Mouse (Mus musculus): ENCODE data around the gene Trpc5.

Gene Trpc5

DNA sequence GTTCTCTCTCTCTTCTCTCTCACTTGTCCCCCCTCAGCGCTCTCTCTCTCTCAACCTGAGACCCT is at the start of gene Trpc5:
TSS of gene Trpc5 (minus strand) at position 39 of the 65 bp plus-strand sequence.
- DNase-seq (ENCODE audit: extremely low read depth, insufficient read length, low spot score) = no peak

DNA sequence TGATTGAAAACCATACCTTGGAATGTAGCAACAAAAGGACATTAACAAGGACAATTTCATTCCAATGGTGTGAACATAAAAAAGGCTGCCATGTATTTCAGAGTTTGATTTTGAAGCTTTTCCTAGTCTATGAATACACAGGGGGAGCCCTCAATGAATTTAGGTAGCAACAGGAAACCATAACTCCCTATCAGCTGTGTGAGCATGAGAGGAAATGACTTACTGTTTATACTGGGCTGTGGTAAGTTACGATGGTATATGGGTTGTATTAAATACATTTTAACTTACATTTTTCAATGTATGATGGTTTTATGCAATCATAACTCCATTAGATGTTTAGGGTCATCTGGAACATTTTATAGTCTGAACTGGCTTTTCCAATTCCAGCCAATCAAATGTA is 28.4 kb upstream of the Trpc5 start:
- DNase-seq (ENCODE audit: extremely low read depth, insufficient read length, low spot score) = no peak

DNA sequence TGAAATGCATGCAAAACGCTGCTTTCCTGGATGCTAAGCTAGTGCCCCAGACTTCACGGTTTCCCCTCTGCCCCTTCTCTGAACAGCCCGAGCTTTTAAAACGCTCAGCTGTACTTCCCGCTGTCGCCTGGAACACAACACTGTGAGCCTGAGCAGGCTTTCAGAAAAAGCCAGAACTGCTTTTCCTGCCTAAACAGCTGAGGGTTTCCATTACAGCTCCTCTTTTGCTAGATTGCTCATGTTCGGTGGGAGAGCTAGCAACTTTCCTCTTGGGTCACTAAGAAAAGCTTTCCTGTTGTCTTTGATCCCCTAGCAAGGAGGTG is 1.8 kb upstream of the Trpc5 start:
- DNase-seq (ENCODE audit: extremely low read depth, insufficient read length, low spot score) = no peak

DNA sequence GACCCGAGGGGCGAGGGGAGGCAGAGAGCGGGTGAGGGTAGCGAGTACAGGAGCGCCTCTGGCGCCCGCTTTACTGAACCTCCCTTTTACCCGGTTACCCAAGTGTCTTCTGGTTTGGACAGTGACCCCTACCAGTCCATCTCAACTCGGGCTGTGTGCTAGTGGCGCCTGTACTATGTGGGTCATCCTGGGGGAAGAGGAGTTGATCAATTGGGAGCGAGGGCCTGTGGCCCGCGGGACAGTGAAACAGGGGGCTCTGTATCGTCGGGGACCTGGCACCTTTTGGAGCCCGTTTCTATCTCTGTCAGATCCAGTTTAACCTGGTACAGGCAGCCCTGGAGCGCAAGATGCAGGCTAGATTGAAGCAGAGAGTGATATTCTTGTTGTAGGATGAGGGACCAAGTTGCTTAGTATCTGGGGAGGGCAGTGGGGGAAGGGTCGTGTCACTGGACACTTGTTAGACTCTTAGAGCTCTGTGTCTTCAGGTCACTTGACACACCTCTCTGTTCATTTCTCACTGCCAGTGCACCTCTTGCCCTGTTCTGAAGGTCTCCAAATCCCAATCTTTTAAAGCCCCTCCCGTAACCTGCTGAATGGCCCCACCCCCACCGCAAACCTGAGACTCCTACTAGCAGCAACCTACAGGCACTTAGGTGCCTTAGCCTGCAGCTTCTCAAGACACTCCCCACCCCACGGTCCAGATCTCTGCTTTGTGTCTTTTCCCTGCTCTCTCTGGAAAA is 1.3 kb upstream of the Trpc5 start:
- DNase-seq (ENCODE audit: extremely low read depth, insufficient read length, low spot score) = no peak

DNA sequence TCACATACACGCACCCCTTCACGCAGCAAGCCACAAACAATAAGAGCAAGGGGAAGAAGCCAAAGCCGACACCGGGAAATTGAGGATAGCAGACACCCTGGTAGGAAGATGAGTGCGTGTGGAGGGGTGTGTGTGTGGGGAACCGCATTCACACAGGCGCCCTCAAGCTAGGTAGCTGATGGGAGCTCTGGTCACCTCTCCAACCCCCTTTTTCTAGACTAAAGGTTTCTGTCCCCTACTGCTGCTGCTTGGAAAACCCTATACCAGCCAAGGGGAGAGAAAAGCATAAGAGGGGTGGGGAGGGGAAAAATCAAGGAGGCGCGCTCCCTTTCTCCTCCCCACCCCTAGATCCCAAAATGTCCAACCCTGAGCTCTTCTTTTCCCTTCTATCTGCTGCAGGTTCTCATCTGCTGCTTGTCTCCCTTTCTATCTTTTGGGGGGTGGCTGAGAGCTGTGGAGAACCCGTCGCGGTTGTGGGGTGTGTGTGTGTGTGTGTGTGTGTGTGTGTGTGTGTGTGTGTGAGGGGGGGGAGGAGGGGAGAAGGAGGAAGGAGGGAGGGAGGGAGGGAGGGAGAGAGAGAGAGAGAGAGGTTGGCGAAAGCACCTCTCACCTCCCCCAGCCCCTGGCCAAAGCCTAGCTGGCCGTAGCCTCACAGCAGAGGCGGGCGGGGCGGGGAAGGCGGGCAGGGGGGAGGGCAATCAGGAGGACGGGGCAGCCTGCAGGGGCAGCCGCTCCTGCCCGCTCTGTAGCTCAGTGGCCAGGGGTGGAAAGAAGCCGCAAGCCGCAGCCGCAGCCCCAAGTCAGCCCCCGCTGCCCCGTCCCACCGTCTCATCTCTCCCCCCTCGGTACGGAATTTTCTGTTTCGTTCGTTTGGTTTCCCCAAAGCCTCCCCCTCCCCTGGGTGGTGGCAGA is 483 bp upstream of the Trpc5 start, which contains the start of gene Rtl4:
TSS of gene Rtl4 (plus strand) at position 701 of the 912 bp plus-strand sequence.
- DNase-seq (ENCODE audit: extremely low read depth, insufficient read length, low spot score) = no peak

DNA sequence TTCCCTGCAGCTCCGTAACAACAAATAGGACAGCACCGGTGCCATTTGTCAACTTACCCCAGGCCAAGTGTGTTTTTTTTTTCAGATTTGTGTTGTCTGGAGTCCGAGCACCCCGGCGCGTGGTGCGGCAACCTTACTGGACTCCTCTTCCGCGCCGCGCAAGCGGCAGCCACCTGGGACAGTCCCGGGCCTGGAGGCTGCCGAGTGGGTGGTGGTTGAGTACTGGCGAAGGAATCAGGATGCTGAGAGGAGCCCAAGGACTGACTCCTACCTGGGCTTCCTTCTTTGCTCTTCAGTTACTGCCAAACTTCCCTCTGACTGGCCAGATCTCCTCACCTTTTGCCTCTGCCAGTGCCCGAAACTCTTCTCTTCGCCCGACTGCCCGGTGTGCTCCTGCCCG is 238 bp downstream of the Trpc5 start:
- DNase-seq (ENCODE audit: extremely low read depth, insufficient read length, low spot score) = no peak

DNA sequence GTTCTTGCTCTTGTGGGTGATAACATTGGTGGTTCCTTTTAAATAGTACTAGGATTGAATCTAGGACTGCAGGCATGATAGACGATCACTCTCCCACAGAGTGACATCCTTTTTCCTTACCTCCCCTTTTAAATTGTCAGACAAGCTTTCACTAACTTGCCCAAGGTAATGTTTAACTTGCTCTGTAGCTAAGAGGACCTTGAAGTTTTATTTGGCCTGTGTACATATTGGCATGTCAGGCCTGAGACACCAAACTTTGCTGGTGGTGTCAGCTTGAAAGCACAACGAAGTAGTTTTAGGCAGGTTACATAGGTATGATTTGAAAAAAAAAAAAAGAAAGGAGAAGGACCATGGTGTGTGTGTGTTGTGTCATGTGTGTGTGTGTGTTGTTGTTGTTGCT is 35.8 kb downstream of the Trpc5 start:
- DNase-seq (ENCODE audit: extremely low read depth, insufficient read length, low spot score) = no peak

DNA sequence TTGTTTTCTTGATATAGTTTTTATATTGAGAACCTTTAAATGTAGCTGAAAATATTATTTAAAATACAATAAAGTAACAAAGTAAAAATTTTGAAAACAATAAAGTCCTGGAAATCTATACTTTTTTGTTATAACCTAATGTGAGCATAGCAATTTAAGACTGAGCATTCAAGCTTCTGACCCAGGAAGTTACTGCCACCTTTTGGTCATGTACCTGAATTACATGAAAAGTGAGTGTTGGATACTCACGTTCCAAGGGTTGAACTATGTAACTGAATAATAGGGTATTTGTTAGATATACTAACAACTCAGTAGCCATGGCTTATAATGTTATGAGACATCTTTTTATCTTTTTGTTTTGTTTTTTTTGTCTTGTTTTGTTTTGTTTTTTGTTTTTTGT is 42.6 kb downstream of the Trpc5 start:
- no peak for DNase-seq (ENCODE audit: extremely low read depth, insufficient read length, low spot score)

DNA sequence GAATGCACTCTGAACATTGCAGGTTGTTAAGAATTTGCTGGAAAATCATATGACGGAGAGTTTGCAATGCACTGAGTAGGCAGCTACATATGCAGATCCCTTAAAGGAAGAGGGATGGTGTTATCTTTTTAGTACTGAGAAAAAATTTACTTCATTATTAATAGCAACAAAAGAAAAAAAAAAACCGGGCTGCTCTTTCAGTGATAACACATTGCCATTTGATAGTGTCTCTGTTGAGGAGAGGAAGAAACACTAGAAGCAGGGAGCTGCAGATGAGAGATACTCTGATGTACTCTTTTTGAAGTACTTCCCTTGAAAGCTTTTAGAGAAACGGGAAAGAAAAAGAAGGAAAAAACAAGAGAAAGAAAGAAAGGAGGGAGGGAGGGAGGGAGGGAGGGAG is 43.2 kb downstream of the Trpc5 start:
- DNase-seq (ENCODE audit: extremely low read depth, insufficient read length, low spot score) = no peak

DNA sequence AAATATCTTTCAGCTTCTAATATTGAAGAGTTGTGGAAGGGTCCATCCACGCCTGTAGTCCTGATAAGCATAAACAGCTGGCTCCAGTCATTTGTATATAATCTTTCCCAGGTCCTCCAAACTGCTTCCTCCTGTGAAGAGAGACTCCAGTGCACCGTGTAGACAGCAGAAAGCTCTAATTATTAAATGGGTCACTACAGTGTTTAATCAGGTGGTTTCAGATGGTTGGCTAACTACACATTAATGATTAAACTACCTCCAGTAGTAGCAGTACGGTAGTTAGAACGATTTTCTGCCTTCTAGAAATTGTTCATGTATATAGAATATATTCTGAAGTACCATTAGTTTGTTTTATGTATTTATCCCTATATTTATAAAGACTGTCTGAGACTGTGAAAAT is 75.2 kb downstream of the Trpc5 start:
- no peak for DNase-seq (ENCODE audit: extremely low read depth, insufficient read length, low spot score)

DNA sequence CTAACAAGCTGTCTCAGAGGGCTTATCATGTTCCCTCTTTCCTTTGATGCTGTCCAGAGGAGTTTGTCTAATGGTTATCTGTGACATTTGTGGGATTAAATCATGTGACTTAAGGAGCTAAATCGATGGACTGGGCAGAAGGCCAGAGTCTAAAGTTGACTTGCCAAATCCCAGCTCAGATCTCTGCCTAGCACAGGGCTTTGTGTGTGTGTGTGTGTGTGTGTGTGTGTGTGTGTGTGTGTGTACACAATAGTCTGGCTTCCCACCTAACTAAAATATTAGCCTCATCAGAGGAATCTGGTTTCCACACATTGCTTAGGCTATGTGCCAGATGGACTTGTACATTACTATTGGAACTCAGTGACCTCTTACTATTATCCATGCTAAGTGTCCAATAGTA is 151.5 kb downstream of the Trpc5 start:
- DNase-seq (ENCODE audit: extremely low read depth, insufficient read length, low spot score) = no peak

DNA sequence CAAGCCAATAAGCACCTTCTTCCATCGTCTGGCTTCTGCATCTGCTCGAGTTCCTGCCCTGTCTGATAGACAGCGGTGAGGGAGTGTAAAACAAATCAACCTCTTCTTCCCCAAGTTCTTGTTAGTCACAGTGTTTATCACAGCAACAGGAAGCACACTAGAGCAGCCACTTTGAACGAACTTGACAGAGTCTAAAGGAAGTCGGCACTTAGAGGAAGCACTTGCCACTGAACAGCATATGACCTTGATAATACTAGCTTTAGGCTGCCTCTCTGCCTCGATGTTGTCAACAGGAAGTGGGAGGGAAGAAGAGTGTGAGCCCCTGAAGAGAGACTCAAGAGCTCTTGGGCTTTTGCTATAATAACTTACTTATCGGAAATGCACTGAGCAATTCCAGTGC is 161.9 kb downstream of the Trpc5 start:
- no peak for DNase-seq (ENCODE audit: extremely low read depth, insufficient read length, low spot score)

DNA sequence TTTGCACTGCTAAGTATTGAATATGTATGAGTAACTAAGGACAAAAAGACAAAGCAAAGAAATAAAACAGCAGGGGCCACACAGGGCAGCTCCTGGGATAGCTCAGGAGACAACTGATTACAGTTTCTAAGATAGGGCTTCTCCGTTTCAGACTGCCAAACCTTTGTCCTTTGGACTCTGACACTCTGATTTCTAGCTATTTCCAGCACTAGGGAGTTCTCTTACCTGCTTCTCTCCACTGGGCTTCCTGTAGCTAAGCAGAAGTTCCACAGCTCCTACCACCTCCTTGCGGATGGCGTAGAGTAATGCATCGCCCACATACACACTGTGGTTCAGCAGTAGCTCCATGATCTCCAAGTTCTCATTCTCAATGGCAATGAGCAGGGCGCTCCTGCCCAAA is 164.7 kb downstream of the Trpc5 start:
- no peak for DNase-seq (ENCODE audit: extremely low read depth, insufficient read length, low spot score)

DNA sequence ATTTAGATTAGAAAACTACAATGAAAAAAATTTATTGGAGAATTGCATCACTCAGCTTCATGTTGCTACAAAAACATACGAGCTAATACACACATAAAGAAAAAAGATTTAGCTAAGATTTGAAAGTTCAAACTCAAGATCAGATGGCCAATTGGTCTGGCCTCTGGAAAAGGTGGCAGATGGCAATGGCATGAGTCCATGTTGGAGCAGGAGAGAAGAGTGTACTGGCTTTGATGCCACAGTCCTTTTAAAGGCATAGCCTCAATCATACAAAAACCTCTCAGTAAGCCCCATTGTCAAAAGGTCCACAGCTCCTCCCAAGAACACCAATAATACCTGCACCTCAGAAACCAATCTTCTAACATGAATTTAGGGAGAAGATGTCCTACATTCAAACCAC is 196.6 kb downstream of the Trpc5 start:
- DNase-seq (ENCODE audit: extremely low read depth, insufficient read length, low spot score) = no peak

DNA sequence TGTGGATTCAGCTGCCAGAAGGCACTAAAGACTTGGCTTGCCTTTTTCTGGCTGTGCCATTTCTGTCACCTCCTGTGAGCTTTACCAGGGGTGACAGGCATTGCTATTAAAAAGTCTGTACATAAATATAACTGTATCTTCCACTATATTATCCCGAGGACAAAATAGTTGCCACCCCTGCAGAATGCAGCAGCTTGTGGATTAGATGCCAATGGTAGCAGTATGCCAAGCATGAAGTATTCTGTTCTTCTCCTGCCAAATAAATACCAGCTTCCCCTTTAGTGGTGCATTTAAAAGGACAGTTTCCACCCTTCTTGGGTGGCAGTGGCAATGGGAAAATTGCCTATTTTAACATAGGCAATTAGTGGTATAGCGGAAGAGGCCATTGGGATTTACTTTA is 223.6 kb downstream of the Trpc5 start:
- no peak for DNase-seq (ENCODE audit: extremely low read depth, insufficient read length, low spot score)

DNA sequence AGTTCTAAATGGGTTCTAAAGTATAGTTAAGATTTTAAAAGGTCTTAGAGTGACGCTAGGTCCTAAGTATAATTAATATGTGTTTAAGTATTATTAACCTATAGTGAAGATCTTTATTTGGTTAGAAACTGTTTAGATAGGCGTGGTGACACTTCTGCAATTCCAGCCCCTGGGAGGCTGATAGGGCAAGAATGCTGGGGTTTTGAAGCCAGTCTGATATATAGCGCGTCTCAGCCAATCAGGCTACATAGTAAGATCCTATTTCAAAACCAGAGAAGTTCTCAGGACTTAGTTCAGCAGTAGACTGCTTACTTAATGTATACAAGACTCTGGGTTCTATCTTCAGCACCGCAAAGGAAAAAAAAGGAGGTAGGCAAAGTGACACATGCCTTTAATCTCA is 231.7 kb downstream of the Trpc5 start, which contains the start of gene Trpc5os:
TSS of gene Trpc5os (plus strand) at position 301 of the 400 bp plus-strand sequence.
- DNase-seq (ENCODE audit: extremely low read depth, insufficient read length, low spot score) = no peak

DNA sequence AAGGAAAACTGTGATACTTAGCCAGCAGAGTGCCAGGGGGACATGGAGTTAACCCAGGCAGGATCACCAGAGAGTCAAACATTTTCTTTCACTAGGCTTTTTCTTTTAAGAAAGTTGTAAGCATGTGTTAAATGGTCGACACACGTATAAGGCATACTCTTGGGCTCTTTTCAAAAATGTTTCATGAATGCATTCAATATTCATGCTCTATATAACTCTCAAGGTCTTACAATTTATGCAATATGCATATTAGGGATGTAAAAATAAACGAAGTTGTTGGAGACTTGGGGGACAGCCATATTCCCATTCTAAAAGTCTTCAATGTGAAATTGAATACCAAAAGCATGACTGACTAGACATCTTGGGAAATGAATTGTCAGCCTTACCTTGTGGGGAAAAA is 264.1 kb downstream of the Trpc5 start:
- DNase-seq (ENCODE audit: extremely low read depth, insufficient read length, low spot score) = no peak

DNA sequence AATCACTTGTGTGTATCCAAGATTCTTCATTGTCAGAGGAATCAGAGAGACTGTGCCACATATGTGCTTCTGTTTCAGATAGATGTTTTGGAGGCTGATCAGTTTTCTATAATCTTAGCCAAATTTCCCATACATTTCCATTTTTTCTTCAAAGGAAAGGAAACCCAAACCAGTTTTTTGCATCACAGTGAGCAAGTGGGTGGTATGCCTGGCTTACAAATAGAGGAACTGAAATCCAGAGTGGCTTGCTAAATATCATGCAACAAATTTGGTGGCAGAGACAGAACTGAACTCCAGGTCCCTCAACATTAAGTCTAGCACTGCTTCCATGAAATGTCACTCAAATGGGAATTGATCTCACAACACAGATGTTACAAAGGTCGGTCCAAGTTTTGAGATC is 266.9 kb downstream of the Trpc5 start:
- DNase-seq (ENCODE audit: extremely low read depth, insufficient read length, low spot score) = no peak

DNA sequence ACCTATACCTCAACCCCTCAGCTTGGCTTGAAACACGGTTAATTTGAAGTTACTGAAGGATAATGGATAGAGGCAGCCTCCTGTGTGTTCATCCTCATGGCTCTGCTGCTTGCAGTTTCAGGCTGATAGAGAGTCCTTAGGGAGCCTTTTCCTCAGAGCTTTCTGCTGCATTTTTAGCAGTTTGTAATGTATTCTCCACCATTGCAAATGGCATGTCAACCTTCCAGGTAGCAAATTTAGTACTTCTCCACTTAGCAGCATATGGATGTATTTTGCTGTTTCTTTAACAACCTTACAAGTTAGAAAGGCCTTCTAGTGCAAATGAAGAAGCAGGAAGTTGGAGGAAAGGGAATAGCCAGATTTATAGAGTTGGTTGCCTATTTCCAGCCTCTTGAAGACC is 267.7 kb downstream of the Trpc5 start:
- no peak for DNase-seq (ENCODE audit: extremely low read depth, insufficient read length, low spot score)

DNA sequence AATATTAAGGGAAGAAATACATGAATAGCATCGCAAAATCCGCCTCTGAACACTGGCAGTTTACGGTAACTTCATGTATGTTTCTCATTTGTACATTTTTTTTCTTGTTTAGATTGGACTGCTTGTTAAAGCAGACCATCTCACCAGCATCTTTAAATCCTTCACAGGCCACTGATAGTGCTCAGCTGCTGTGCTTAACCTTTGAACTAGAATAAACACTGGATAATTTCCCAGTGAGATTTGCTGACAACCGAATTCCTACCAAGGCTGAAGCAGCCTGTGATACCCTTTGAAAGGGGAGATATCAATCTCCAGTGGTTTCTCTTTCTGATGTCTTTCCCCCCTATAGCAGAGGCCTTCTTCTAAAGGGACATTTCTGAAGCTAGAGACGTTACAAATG is 279.9 kb downstream of the Trpc5 start:
- no peak for DNase-seq (ENCODE audit: extremely low read depth, insufficient read length, low spot score)

DNA sequence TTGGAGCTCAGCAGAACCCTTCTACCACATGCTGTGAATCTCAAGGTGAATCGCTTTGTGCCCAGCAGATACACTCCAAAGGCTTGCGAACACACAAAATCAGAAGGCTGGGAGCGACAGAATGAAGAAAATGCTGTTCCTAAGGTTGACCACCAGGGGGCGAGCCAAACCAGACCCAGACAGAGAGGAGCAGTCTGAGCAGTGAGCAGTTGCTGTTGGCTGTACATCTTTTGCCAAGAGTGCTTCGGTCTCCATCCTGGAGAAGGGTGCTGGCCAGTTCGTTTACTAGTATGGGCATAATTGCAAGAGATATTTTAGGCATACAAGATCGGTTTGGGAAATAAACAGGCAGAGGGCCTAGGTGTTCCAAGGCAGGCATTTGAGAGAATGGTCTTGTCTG is 284.5 kb downstream of the Trpc5 start:
- DNase-seq (ENCODE audit: extremely low read depth, insufficient read length, low spot score) = no peak

DNA sequence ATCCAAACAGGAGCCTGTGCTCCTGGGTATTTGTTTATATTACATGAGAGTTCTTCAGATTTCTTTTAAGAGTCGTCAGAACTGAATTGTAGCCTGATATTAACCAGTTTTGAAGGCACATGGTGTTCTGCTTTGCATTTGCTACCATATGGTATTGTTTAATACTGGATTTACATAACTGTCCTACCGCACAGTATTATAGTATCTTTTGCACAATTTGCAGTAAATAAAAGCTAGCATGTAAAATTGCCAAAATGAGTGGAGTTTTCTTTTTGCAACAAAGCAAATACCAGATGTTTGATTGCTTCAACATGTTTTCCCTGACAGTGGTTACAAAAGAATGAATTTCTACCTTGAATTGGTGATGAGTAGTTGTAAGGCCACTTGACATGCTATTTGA is 313.8 kb downstream of the Trpc5 start:
- DNase-seq (ENCODE audit: extremely low read depth, insufficient read length, low spot score) = no peak

DNA sequence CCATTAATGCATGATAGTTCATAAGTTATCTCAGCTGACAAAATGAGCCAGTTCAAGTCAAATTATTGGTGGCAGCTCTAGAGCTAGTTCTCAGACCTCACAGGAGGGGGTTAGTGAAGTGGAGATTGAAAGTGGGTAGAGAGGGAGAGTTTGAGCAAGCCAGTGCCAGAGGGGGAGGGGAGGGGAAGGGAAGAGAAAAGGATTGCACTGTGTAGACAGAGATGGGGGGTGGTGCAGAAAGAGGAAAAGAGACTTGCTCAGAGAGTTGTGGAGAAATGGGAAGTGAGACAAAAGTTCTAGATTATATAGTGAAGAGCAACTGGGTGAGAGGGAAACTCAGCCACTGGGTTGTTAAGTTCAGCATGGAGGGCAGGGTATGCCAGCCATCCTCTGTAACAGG is 349.6 kb downstream of the Trpc5 start:
- no peak for DNase-seq (ENCODE audit: extremely low read depth, insufficient read length, low spot score)
